Mouse (Mus musculus): ENCODE results near the gene Eif4g3. TPM values are rescaled to one million over a fixed set of nuclear protein-coding genes. Genes with fewer than 3 reads are reported as not detected.

The Eif4g3 gene
- total RNA-seq, 2 experiments from 2014 or later = 179 to 187 TPM

- intact Hi-C loops (cut with DNase I) = loop anchor here (10.0 kb wide), 1 partner anchor 114 kb away; no protein-coding TSS in a partner anchor
- no peak for DNase-seq (ENCODE audit: extremely low spot score in 1 of 2, low spot score in 2 of 2)
- no peak overlapping the region for H3K27ac ChIP-seq
- no peak overlapping the region for H3K4me3 ChIP-seq
- no peak for TF ChIP-seq CTCF (IDR thresholded peaks at IDR 0.05)
These were observed 1.6 kb upstream of the Eif4g3 start for GRCm38 (mm10) chr4:137991240-137991639.

DNA sequence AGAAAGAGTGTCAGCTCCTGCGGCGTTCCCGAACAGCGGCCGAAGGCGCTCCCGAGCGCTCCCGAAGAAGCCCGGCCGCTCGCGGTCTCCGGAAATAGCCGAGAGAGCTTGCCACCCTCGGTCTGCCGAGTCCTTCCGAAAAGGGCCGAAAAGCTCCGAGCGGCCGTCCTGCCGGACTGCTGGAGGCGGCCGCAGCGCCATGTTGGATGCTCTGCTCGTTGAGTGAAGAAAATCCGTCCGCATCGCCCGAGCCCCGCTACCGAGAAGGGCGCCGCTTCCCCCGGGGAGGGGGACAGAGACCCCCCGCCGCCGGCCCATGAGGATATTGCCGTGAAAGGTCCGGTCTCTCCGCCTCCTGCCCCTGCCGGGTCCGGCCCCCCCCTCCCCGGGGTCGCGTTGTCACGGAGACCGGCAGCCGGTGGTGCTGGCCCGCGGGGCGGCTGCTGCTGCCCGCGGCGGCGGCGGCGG, 503 bp downstream of the Eif4g3 start:
- TF ChIP-seq CTCF (IDR thresholded peaks at IDR 0.05) = no peak
- intact Hi-C loops (cut with DNase I) = loop anchor here (10.0 kb wide), 1 partner anchor 111 kb away; no protein-coding TSS in a partner anchor
- H3K4me3 ChIP-seq = peak overlapping the region; percentile 95

DNA sequence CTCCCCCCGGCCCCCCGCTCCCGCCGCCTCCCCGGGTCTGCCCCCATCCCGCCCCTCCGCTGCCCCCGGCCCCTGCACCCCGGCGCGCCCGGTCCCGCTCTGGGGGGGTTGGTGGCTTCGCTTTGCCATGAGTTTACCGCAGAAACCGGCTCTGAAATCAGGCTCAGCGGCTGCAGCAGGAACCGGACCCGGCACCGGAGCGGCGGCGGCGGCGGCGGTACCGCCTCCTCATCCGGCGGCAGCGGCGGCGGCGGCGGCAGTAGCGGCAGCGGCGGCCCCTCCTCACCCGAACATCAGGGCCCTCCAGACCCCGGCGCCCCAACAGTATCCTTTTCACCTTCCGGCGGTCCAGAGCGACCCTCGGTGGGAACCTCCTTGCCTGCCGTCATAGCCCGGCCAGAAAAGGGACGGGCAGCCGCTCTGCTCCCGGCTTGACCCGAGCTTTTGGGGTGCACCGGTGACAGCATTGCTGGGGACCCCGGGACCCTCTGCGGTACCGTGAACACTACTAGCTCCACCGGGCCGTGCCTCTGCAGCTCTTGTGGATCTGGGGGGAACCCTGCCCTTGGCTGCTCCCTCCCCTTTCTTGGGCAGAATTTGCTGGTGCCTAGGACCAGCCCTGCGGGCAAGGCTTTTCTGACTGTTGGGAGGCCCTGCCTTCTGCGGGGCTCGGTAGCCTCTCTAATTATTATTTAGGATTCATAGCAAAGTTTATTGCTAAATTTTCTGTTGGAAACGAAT, 1.2 kb downstream of the Eif4g3 start:
- peak overlapping the region; percentile 98 for H3K27ac ChIP-seq
- no peak for TF ChIP-seq CTCF (IDR thresholded peaks at IDR 0.05)
- peak overlapping the region; percentile 95 for H3K4me3 ChIP-seq
- DNase-seq (ENCODE audit: extremely low spot score in 1 of 2, low spot score in 2 of 2) = peak; percentile 45 to 48
- intact Hi-C loops (cut with DNase I) = loop anchor here (10.0 kb wide), 1 partner anchor 111 kb away; no protein-coding TSS in a partner anchor

More for the DNA sequence above, 503 bp downstream of the Eif4g3 start:
- peak; percentile 100 for DNase-seq (ENCODE audit: extremely low spot score in 1 of 2, low spot score in 2 of 2)
- peak overlapping the region; percentile 98 for H3K27ac ChIP-seq

- no peak for TF ChIP-seq CTCF (IDR thresholded peaks at IDR 0.05)
- intact Hi-C loops (cut with DNase I) = loop anchor here (10.0 kb wide), 1 partner anchor 110 kb away; no protein-coding TSS in a partner anchor
- H3K4me3 ChIP-seq = peak overlapping the region; percentile 95
- no peak for DNase-seq (ENCODE audit: extremely low spot score in 1 of 2, low spot score in 2 of 2)
- peak overlapping the region; percentile 98 for H3K27ac ChIP-seq
These were observed 1.9 kb downstream of the Eif4g3 start for GRCm38 (mm10) chr4:137994562-137995336.

GRCm38 (mm10) chr4:137995399-137995798, 2.6 kb downstream of the Eif4g3 start:
- intact Hi-C loops (cut with DNase I) = loop anchor here (10.0 kb wide), 1 partner anchor 109 kb away; no protein-coding TSS in a partner anchor
- TF ChIP-seq CTCF (IDR thresholded peaks at IDR 0.05) = no peak
- peak overlapping the region; percentile 95 for H3K4me3 ChIP-seq
- H3K27ac ChIP-seq = peak overlapping the region; percentile 37
- no peak for DNase-seq (ENCODE audit: extremely low spot score in 1 of 2, low spot score in 2 of 2)

GRCm38 (mm10) chr4:137998232-137998631, 5.4 kb downstream of the Eif4g3 start:
- intact Hi-C loops (cut with DNase I) = loop anchor here (10.0 kb wide), 1 partner anchor 107 kb away; no protein-coding TSS in a partner anchor
- Histone ChIP-seq H3K27ac (no peak overlapping the region), H3K4me3 (no peak overlapping the region)
- no peak for TF ChIP-seq CTCF (IDR thresholded peaks at IDR 0.05)
- DNase-seq (ENCODE audit: extremely low spot score in 1 of 2, low spot score in 2 of 2) = no peak

GRCm38 (mm10) chr4:138000682-138001081, 7.9 kb downstream of the Eif4g3 start:
- intact Hi-C loops (cut with DNase I) = no loop called here
- no peak overlapping the region for H3K27ac ChIP-seq
- H3K4me3 ChIP-seq = peak overlapping the region; percentile 9; the same call in 1 of the 2 replicates
- TF ChIP-seq CTCF (IDR thresholded peaks at IDR 0.05) = no peak
- DNase-seq (ENCODE audit: extremely low spot score in 1 of 2, low spot score in 2 of 2) = no peak

- intact Hi-C loops (cut with DNase I) = no loop called here
- no peak for TF ChIP-seq CTCF (IDR thresholded peaks at IDR 0.05)
These were observed 11.2 kb downstream of the Eif4g3 start for GRCm38 (mm10) chr4:138003909-138004610.

DNA sequence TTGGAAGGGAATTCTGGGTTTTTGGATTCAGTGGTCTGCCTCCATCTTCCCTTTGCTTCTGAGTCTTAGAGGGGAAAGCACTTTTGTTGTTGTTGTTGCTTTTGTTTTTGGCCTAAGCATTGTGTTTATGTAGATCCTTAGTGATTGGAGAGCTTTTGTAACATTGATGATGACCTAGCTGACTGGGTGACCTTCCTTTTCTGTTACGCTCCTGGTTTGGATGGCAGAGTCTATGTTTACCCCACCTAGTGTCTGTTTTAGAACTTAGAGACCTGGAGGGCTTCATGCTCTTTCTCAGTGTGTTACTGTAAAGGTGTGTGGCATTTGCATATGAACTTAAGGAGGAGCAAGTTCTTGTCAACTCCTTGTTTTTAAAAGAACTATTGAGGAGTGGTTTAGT, 13.0 kb downstream of the Eif4g3 start:
- no peak for DNase-seq (ENCODE audit: extremely low spot score in 1 of 2, low spot score in 2 of 2)
- intact Hi-C loops (cut with DNase I) = no loop called here
- no peak for TF ChIP-seq CTCF (IDR thresholded peaks at IDR 0.05)
- Histone ChIP-seq H3K27ac (no peak overlapping the region), H3K4me3 (no peak overlapping the region)

More at GRCm38 (mm10) chr4:138003909-138004610, 11.2 kb downstream of the Eif4g3 start:
- DNase-seq (ENCODE audit: extremely low spot score in 1 of 2, low spot score in 2 of 2) = no peak
- no peak overlapping the region for H3K27ac ChIP-seq
- H3K4me3 ChIP-seq = no peak overlapping the region

DNA sequence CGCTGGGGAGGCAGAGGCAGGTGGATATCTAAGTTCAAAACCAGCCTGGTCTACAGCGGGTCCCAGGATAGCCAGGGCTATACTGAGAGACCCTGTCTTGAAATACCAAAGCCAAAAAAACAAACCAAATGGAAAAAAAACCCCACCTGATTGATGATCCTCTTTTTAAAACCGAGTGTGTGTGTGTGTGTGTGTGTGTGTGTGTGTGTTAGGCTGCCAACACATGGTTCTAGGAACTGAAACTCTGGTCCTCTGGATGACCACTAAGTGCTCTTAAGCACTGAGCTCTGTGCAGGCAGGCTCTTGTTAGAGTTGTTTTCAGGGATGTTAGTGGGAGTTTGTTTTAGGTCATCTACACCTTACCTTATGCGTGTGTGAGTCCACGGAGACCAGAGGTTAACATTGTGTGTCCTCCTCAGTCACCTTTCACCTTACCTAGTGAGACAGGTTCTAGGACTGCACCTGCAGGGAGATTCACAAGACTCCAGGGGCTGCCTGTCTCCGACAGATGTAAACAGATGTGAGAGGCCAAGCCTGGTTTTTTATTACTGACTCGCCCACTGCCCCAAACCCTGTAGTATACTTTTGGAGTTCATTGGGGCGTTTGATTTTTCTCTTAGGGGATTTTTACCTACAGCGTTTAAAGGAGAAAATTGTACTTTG, 14.3 kb downstream of the Eif4g3 start:
- no peak overlapping the region for H3K27ac ChIP-seq
- no peak for DNase-seq (ENCODE audit: extremely low spot score in 1 of 2, low spot score in 2 of 2)
- intact Hi-C loops (cut with DNase I) = no loop called here
- TF ChIP-seq CTCF (IDR thresholded peaks at IDR 0.05) = no peak
- H3K4me3 ChIP-seq = no peak overlapping the region

DNA sequence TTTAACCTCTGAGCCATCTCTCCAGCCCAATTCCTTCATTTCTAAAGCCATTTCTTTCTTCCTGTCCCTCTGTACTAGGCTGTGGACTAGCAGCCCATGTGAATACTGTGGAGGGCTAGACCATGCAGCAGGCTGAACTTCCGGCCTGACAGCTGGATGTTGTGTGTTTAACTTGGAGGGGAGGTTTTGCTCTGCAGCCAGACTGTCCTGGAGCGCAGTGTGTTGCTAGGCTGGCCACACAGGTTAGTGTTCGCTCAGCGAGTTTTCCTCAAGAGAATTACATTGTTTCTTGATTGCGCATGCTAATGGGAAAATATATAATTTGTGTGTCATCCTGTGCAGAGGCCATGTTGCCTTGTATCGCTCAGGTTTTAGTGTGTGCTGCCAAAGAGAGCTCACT, 15.8 kb downstream of the Eif4g3 start:
- DNase-seq (ENCODE audit: extremely low spot score in 1 of 2, low spot score in 2 of 2) = no peak
- intact Hi-C loops (cut with DNase I) = no loop called here
- H3K4me3 ChIP-seq = no peak overlapping the region
- no peak for TF ChIP-seq CTCF (IDR thresholded peaks at IDR 0.05)
- H3K27ac ChIP-seq = no peak overlapping the region

Data from left cerebral cortex, adult 2 months (tissue).